Mouse (Mus musculus): ENCODE data around the gene Stk39.

Stk39 gene

GRCm38 (mm10) chr2:68382394-68383059 lies 89.5 kb downstream of the Stk39 start:
- no peak for DNase-seq (ENCODE audit: low read depth, low spot score)

DNA sequence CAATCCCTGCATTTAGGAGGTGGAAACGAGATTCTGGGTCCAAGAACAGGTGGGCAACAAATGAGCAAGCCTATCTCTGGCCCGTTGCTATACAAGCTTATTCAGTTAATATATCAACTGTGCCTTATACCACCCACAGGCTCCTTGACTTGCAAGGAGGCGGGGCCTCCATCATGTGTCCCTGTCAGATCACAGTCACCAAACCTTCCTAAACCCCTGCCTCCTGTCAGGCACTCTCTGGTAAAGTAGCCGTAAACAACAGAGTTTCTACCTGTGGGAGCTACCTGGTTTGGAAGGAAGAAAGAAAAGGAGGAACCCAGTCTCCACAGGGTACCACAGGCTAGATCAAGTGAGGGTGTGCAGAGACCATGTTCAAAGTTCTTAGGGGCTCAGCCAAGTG lies 90.2 kb downstream of the Stk39 start:
- no peak for DNase-seq (ENCODE audit: low read depth, low spot score)

DNA sequence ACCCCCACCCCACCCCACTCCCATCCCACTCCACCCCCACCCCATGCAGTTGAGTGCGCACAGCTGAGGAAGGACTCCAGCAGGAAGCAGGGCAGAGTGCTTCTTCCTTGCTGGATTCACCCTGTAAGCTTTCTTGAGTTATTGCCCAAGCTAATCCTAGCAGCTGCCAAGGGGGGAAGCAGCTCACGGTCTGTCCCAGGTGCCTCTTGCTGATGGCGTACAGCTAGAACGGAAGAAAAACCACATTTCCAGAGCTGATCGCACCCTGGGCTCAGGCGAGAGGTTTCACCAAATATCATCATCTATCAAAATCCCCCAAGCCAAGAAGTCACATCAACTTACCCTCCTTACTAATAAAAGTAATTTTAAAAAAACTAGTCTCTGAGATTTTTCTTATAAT lies 90.9 kb downstream of the Stk39 start:
- no peak for DNase-seq (ENCODE audit: low read depth, low spot score)

DNA sequence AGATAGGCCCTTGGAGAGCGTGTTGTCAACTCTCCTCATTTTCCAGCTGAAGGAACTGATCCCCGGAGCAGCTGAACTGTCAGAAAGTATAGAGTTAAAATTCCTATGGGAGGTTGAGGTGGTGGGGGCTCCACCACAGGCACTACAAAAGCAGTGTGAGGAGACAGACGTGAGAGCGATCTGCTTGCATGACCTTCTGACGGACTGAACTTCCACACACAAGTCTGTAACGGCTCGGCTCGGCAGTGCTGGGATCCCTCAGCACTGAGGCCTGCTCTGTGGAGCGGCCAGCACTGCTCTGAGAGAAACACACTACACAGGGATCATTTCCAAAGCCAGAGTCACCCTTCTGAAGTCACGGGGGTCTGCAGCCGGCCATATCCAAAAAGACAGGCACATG lies 92.4 kb downstream of the Stk39 start:
- DNase-seq (ENCODE audit: low read depth, low spot score) = no peak

- no peak for DNase-seq (ENCODE audit: low read depth, low spot score)
Observed at GRCm38 (mm10) chr2:68378319-68378718, 93.7 kb downstream of the Stk39 start.

GRCm38 (mm10) chr2:68377251-68377681 lies 94.8 kb downstream of the Stk39 start:
- DNase-seq (ENCODE audit: low read depth, low spot score) = no peak

DNA sequence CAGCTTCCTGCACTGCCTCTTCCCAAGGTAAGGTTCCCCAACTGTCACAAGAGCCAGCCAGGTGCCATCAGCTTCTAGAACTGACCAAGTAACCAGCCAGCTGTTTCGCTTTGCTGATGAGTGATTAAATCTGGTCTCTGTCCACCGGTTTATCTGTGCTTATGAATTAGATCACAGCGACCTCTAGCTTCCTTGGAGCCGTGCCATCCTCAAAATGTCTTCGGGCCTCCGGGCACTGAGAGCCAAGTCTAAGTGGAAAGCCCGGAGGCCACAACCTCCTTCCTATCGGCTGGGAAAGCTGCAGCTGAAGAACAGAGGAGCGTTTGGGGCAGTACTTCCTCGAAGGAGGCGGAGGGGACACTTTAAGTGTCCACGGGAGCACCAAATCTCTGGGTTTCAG lies 95.4 kb downstream of the Stk39 start:
- peak; percentile 64 for DNase-seq (ENCODE audit: low read depth, low spot score)

- no peak for DNase-seq (ENCODE audit: low read depth, low spot score)
Observed at GRCm38 (mm10) chr2:68374202-68374601, 97.9 kb downstream of the Stk39 start.

DNA sequence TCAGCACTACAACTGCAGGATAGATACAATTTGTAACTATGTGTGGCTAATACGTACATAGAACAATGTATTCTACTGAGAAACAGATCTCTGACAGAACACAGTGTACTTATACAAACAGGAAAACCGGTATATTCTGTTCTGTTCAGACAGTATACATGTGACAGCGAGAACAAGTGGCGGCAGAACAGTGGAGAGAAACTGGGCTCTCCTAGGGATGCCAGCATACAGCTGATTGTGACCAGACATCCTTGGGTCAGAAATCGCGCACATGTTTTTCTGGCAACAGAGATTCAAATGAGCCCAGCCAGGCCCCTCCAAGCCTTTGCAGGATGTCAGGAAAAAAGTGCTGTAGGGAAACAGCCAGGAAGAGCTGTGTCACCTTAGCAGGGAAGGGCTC lies 100.2 kb downstream of the Stk39 start:
- no peak for DNase-seq (ENCODE audit: low read depth, low spot score)

DNA sequence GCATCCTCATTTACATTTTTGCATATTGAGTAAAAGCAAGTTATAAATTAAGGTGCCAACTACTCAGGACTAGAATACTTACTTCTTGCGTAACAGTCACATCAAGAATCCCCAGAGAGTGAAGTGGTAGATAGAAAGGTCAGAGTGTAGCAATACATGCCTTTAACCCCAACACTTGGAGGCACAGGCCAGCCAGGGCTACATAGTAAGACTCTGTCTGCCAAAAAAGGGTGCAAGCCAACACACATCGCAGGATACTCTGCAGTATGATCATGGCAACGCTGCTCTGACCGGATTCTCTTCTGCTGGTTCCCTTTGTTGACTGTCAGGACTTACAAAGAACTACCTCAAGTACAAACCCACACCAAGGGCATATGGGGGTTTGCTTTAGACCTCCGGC lies 101.7 kb downstream of the Stk39 start:
- DNase-seq (ENCODE audit: low read depth, low spot score) = no peak

GRCm38 (mm10) chr2:68369080-68369479 lies 103.0 kb downstream of the Stk39 start:
- DNase-seq (ENCODE audit: low read depth, low spot score) = no peak

GRCm38 (mm10) chr2:68367944-68368343 lies 104.1 kb downstream of the Stk39 start:
- DNase-seq (ENCODE audit: low read depth, low spot score) = no peak

DNA sequence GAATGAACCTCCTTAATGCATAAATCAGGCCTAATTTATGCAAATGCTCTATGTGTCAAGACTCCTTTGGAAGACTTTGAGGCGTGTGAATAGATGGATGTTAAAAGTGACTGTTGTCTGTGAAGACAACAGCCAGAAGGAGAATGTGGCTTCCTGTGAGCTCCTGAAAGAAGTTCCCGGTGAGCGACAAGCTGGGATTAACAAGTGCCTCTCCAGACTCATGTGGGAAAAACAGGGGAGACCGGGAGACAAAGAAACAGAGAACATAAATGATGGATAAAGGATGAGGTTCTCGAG lies 105.2 kb downstream of the Stk39 start:
- DNase-seq (ENCODE audit: low read depth, low spot score) = no peak

DNA sequence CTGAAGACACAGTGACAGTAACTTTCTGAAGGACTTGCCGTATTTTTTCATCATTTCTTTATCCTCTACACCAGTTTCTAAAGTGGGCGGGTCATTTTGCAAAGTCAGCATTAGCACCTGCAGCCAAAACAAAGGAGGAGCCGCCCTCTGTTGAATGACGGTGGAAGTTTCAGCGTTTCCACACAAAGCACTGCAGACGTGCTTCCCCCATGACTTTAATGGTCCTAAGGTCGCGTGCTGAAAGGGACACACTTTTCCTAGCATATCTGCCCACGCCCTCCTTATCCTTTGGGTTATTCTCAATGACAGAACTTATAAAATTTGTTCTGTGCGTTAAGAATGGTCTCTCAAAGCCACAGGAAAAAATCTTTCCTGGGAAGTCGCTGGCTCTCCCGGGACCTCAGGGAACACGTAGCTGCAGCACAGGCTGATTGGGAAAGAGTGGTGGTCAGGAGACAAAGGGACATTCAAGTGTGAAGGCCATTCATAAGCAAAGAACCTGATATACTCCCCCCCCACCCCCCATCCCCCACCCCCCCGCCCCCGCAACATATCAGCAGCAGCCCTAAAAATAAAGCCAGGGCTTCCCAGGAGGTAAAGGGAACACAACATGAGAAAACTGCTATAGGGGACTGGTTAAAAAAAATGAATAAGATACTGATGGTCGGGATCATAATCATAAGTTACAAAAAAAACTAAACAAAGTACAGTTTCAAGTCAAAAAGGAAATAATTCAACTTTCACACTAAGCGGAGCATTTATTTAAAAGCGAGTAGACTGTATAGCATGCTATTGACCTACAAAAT lies 105.8 kb downstream of the Stk39 start:
- DNase-seq (ENCODE audit: low read depth, low spot score) = no peak

DNA sequence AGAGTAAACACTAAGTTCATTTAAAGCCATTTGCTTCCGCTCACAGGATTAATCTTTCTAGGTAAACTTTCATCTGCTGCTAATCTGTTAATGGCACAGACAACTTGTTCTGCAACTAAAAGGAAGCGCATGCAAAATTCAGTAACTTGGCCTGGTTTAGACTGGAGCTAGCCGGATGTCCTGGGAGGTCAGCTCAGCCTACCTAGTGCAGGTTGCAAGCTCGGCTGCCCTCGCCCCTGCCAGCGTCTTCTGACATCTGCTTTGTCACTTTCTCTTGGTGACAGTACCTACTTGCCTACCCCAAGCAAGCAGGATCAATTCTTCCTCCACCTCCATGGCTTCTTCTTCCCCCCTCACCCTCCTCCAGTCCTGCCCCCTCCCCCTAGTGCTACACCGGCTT lies 106.6 kb downstream of the Stk39 start:
- DNase-seq (ENCODE audit: low read depth, low spot score) = no peak

DNA sequence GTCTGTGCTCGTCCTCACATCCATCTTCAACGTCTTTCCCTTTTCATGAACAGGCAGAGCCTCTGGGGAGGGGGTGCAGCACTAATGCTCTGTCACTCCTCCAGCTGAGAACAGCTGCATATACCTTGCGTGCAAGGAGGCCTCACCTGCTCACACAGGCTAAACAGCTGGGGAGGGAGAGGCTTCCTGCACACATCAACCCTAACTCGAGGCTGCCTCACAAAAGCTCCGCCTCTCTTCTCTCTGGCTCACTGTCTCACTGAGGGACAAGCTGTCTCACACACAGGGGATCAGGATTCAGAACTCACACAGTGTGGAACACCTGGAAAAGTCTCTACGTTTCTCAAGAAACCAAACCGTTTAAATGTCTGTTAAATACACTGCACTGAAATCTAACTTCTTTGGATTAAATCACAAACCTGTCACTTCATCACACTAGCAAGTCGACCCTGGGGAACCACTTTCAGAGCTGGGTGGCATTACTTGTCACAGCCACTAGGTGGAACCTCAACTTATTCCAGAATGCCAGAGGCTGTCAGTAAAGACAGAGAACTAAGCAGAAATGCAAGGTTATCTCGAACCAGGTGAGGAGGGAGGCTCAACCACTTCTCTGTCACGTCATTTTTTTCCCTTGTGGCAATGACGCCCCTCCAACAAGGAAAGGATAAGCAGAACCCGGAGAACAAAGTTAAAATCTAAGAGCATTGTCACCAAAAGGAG lies 107.7 kb downstream of the Stk39 start:
- no peak for DNase-seq (ENCODE audit: low read depth, low spot score)

DNA sequence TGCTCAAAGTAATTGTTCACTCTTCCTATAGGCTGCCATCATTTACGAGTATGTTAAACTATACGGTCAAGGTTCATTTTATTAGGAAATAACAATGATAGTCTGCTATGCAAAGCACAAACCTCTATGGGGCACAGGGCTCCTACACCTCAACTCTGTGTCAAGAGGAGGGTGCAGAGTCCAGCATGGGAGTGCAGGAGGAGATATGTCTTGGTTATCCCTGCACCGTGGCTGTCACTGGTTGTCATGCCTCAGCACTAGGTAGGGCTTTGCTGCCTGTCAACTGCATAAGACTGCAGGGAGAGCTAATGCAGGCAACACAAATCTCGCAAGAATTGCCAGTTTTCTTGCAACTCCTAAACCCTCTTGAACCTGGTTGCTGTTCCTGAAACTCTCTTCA lies 108.9 kb downstream of the Stk39 start:
- no peak for DNase-seq (ENCODE audit: low read depth, low spot score)

- no peak for DNase-seq (ENCODE audit: low read depth, low spot score)
Observed at GRCm38 (mm10) chr2:68361701-68362100, 110.4 kb downstream of the Stk39 start.

- DNase-seq (ENCODE audit: low read depth, low spot score) = peak; percentile 50
Observed at GRCm38 (mm10) chr2:68350621-68351020, 121.4 kb downstream of the Stk39 start.

DNA sequence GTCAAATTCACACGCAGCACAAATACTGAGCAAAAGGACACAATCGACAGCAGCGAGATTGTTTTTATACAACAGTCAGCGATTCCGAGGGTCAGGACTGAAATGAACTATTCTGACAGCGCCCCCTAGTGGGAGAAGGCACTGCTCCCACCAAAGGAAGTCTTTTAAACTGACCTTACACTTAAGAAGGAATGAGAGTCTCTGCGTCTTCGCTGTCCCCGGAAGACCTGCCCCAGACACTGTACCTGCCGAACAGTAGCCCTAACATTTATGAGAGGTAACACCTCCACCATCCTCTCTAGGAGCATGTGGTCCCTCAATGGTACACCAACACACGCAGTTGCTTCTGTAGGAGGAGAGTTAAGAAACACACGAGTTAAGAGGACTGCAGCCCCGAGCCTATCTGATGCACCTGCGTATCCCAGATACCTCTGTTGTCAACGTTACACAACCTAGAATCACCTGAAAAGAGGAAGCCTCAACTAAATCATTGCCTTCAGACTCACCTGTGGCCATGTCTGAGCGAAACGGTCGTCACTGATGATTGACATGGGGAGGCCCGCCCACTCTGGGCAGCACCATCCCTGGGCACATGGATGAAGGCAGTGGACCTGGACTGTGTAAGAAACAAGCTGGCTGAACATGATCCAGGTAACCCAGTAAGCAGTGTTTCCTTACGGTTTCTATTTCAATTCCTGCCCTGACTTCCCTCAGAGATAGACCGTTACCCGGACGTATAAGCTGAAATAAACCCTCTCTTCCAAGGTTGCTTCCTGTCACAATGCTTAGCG lies 122.3 kb downstream of the Stk39 start:
- DNase-seq (ENCODE audit: low read depth, low spot score) = peak; percentile 78

DNA sequence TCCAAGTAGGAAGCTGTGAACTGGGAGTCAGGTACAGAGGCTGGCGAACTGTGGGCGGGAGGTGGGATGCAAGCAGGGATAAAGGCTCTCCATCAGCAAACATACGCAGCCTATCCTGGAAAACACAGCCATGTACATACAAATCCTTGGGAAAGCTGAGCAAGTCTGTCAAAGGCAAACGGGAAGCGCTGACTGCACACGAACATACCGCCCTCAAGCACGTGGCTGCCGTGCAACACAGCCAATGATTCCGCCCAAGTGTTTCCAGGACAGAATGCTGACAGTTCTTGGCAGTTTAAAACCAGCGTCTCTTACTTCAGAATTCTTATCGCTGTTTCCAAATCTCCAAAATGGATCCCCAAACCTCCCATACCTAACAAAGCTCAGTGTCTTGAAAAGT lies 123.1 kb downstream of the Stk39 start:
- no peak for DNase-seq (ENCODE audit: low read depth, low spot score)

DNA sequence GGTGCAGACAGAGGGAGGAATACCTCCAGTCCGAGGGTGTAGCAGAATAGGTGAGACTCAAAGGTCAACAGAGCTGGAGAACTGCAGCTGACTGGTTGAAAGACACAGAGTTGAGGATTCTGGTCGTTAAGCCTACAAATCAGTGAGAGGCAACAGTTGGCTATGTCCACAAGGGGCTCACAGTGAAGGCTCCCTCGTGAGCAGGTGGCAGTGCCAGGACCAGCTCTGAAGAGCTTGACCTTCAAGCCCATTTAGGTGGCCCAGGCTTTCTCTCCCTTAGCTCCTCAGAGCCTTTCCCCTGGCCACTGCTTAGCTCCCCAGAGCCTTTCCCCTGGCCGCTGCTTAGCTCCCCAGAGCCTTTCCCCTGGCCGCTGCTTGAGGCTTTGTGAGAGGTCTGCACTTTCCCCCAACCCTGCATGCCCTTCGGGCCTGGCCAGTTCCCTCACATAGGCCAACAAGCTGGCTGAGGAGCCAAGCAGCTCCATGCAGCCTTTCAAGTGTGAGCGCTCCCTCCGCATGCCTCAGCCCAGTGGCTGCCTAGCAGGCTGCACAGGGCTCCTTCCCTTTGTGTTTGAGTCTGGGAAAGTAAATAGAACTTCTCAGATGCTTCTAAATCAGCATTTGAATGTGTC lies 125.3 kb downstream of the Stk39 start:
- no peak for DNase-seq (ENCODE audit: low read depth, low spot score)

All from skeletal muscle tissue, adult 2 months (tissue).